Mouse (Mus musculus): ENCODE results near the gene Pcolce2.

DNA sequence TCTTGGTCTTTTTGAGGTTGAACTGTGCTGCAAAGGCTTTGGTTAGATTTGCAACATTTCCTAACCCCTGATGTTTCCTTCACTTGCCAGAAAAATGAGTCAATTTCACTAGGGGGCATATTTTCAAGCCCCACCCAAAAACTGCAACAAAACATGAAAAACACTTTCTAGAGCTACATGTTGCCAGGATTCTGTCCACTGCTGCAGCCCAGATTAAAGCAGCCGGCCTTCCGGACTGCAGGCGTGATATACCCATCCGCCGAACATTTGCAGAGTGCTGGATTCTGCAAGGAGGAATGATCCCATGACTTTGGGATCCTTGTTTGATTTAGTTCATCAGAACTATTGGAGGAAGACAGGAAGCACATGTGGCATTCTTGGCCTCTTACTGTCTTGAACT is 17.0 kb downstream of the Pcolce2 start:
- no peak for TF ChIP-seq CTCF (conservative IDR thresholded peaks at IDR 0.05; ENCODE audit: insufficient read depth, insufficient read length, low read depth, low read length)
- TF ChIP-seq POLR2A (IDR thresholded peaks at IDR 0.05; ENCODE audit: low read depth, low read length): no peak

Data from kidney, adult 2 months (tissue).